Mouse (Mus musculus): ENCODE results near the gene Utrn. TPM values are rescaled to one million over a fixed set of nuclear protein-coding genes. Genes with fewer than 3 reads are reported as not detected.

The Utrn gene
- polyA plus RNA-seq, 1 experiment from 2014 or later = 25.7 TPM

DNA sequence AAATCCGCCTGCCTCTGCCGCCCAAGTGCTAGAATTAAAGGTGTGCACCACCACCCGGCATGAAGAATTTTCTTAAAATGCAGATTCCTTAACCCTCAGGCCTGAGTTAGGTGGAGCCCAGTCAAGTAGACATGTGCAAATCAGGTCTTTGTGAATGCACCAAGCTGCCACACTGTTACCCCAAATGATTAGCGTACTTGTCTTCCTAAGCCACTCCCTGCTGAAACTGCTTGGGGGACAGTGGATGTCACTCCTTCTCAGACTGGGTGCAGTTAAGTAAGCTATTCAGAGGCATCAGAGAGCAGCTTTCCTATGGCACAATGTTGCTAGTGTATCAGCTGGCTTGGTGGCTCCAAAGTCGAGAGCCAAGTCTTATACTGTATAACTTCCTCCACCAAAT is 83.9 kb downstream of the Utrn start:
- ATAC-seq = no peak
- Histone ChIP-seq H3K27ac (ENCODE audit: low read depth, low read length) (no peak overlapping the region), H3K4me1 (ENCODE audit: control insufficient read depth, insufficient read depth, low read depth, low read length) (no peaks in the 10 kb centered on the region), H3K4me3 (ENCODE audit: low read length) (no peak overlapping the region), H3K36me3 (ENCODE audit: control insufficient read depth, insufficient read depth, low read length) (no peaks in the 10 kb centered on the region), H3K27me3 (replicated peaks; ENCODE audit: control insufficient read depth, insufficient read depth, low read length) (no peaks in the 10 kb centered on the region), H3K9me3 (ENCODE audit: control insufficient read depth, low read length) (no peaks in the 10 kb centered on the region), H3K9ac (ENCODE audit: low read depth, low read length) (no peak overlapping the region), H3K4me2 (ENCODE audit: low read length) (no peak overlapping the region)
- 94% methylated on average over 5 of the region's 5 CpGs for WGBS

- H3K9me3 ChIP-seq (ENCODE audit: control insufficient read depth, low read length) = no peaks in the 10 kb centered on the region
- H3K4me3 ChIP-seq (ENCODE audit: low read length) = no peak overlapping the region
- H3K9ac ChIP-seq (ENCODE audit: low read depth, low read length) = no peak overlapping the region
- no peak overlapping the region for H3K27ac ChIP-seq (ENCODE audit: low read depth, low read length)
- no peak for ATAC-seq
- WGBS = 86% methylated on average over 4 of the region's 4 CpGs
- no peaks in the 10 kb centered on the region for H3K4me1 ChIP-seq (ENCODE audit: control insufficient read depth, insufficient read depth, low read depth, low read length)
- H3K27me3 ChIP-seq (replicated peaks; ENCODE audit: control insufficient read depth, insufficient read depth, low read length) = no peaks in the 10 kb centered on the region
- no peaks in the 10 kb centered on the region for H3K36me3 ChIP-seq (ENCODE audit: control insufficient read depth, insufficient read depth, low read length)
- no peak overlapping the region for H3K4me2 ChIP-seq (ENCODE audit: low read length)
These were observed 87.7 kb downstream of the Utrn start for GRCm38 (mm10) chr10:12781381-12781907.

GRCm38 (mm10) chr10:12773178-12773577 is 96.0 kb downstream of the Utrn start:
- H3K9ac ChIP-seq (ENCODE audit: low read depth, low read length) = no peak overlapping the region
- no peak overlapping the region for H3K4me3 ChIP-seq (ENCODE audit: low read length)
- H3K27ac ChIP-seq (ENCODE audit: low read depth, low read length) = no peak overlapping the region
- no peaks in the 10 kb centered on the region for H3K27me3 ChIP-seq (replicated peaks; ENCODE audit: control insufficient read depth, insufficient read depth, low read length)
- no peak for ATAC-seq
- WGBS = 38% methylated on average over 6 of the region's 6 CpGs
- H3K4me1 ChIP-seq (ENCODE audit: control insufficient read depth, insufficient read depth, low read depth, low read length) = no peaks in the 10 kb centered on the region
- H3K4me2 ChIP-seq (ENCODE audit: low read length) = no peak overlapping the region
- no peaks in the 10 kb centered on the region for H3K9me3 ChIP-seq (ENCODE audit: control insufficient read depth, low read length)
- no peaks in the 10 kb centered on the region for H3K36me3 ChIP-seq (ENCODE audit: control insufficient read depth, insufficient read depth, low read length)

GRCm38 (mm10) chr10:12771511-12771910 is 97.7 kb downstream of the Utrn start:
- no peak for ATAC-seq
- H3K9ac ChIP-seq (ENCODE audit: low read depth, low read length) = no peak overlapping the region
- no peaks in the 10 kb centered on the region for H3K36me3 ChIP-seq (ENCODE audit: control insufficient read depth, insufficient read depth, low read length)
- no peaks in the 10 kb centered on the region for H3K9me3 ChIP-seq (ENCODE audit: control insufficient read depth, low read length)
- 86% methylated on average over 2 of the region's 2 CpGs for WGBS
- H3K4me2 ChIP-seq (ENCODE audit: low read length) = no peak overlapping the region
- H3K4me1 ChIP-seq (ENCODE audit: control insufficient read depth, insufficient read depth, low read depth, low read length) = no peaks in the 10 kb centered on the region
- no peak overlapping the region for H3K4me3 ChIP-seq (ENCODE audit: low read length)
- H3K27ac ChIP-seq (ENCODE audit: low read depth, low read length) = no peak overlapping the region
- no peaks in the 10 kb centered on the region for H3K27me3 ChIP-seq (replicated peaks; ENCODE audit: control insufficient read depth, insufficient read depth, low read length)

- Histone ChIP-seq H3K4me3 (ENCODE audit: low read length) (no peak overlapping the region), H3K27ac (ENCODE audit: low read depth, low read length) (no peak overlapping the region), H3K4me1 (ENCODE audit: control insufficient read depth, insufficient read depth, low read depth, low read length) (no peaks in the 10 kb centered on the region), H3K36me3 (ENCODE audit: control insufficient read depth, insufficient read depth, low read length) (no peaks in the 10 kb centered on the region), H3K9me3 (ENCODE audit: control insufficient read depth, low read length) (no peaks in the 10 kb centered on the region), H3K4me2 (ENCODE audit: low read length) (no peak overlapping the region), H3K9ac (ENCODE audit: low read depth, low read length) (no peak overlapping the region), H3K27me3 (replicated peaks; ENCODE audit: control insufficient read depth, insufficient read depth, low read length) (no peaks in the 10 kb centered on the region)
- no peak for ATAC-seq
- WGBS = 37% methylated on average over 3 of the region's 3 CpGs
These were observed 106.5 kb downstream of the Utrn start for GRCm38 (mm10) chr10:12762668-12763067.

DNA sequence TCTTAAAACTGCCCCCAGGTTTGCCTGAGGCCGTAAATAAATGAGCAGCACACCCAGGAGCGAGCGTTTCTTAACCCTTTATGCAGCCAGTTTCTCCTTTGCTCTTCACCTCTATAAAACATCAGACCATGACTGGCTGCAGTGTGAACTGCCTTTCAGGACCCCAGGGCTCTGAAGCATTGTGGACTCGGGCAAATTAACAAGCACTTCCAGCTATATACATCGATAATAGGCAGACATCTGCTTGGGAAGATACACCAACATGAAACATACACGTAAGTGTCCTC is 110.5 kb downstream of the Utrn start:
- H3K9ac ChIP-seq (ENCODE audit: low read depth, low read length) = no peak overlapping the region
- no peak for ATAC-seq
- no peaks in the 10 kb centered on the region for H3K36me3 ChIP-seq (ENCODE audit: control insufficient read depth, insufficient read depth, low read length)
- no peak overlapping the region for H3K27ac ChIP-seq (ENCODE audit: low read depth, low read length)
- no peak overlapping the region for H3K4me2 ChIP-seq (ENCODE audit: low read length)
- H3K4me3 ChIP-seq (ENCODE audit: low read length) = no peak overlapping the region
- H3K27me3 ChIP-seq (replicated peaks; ENCODE audit: control insufficient read depth, insufficient read depth, low read length) = no peaks in the 10 kb centered on the region
- H3K4me1 ChIP-seq (ENCODE audit: control insufficient read depth, insufficient read depth, low read depth, low read length) = no peaks in the 10 kb centered on the region
- H3K9me3 ChIP-seq (ENCODE audit: control insufficient read depth, low read length) = no peaks in the 10 kb centered on the region
- WGBS = 58% methylated on average over 6 of the region's 6 CpGs

GRCm38 (mm10) chr10:12757943-12758701 is 111.0 kb downstream of the Utrn start:
- Histone ChIP-seq H3K27me3 (replicated peaks; ENCODE audit: control insufficient read depth, insufficient read depth, low read length) (no peaks in the 10 kb centered on the region), H3K27ac (ENCODE audit: low read depth, low read length) (no peak overlapping the region), H3K9ac (ENCODE audit: low read depth, low read length) (no peak overlapping the region), H3K4me2 (ENCODE audit: low read length) (no peak overlapping the region; the same call in 1 of the 2 replicates), H3K4me1 (ENCODE audit: control insufficient read depth, insufficient read depth, low read depth, low read length) (no peaks in the 10 kb centered on the region), H3K9me3 (ENCODE audit: control insufficient read depth, low read length) (no peaks in the 10 kb centered on the region), H3K4me3 (ENCODE audit: low read length) (no peak overlapping the region), H3K36me3 (ENCODE audit: control insufficient read depth, insufficient read depth, low read length) (no peaks in the 10 kb centered on the region)
- 34% methylated on average over 5 of the region's 5 CpGs for WGBS
- ATAC-seq = peak; percentile 70; the same call in 1 of the 2 replicates

DNA sequence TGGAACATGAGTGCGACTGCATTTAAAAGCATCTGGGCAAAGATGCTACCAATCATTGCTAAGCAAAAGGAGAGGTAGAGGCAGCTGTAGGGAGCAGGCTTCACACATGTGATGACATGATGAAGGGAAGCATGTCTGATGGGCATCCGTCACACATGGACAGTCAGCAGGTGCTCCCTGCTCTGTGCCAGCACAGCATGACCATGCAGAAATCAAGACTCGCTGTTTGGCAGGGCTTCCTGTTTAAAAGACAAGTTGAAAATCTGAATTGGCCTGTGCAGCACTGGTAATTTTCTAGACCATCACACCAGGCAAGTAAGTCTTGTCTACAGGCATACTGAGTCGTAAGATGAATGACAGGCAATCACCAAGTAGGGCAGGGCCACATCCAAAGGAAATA is 112.5 kb downstream of the Utrn start:
- ATAC-seq = 0 out of 2 replicates have a peak, but pooled peaks have one; percentile 54
- Histone ChIP-seq H3K4me3 (ENCODE audit: low read length) (no peak overlapping the region), H3K4me1 (ENCODE audit: control insufficient read depth, insufficient read depth, low read depth, low read length) (no peaks in the 10 kb centered on the region), H3K9me3 (ENCODE audit: control insufficient read depth, low read length) (no peaks in the 10 kb centered on the region), H3K9ac (ENCODE audit: low read depth, low read length) (no peak overlapping the region), H3K27me3 (replicated peaks; ENCODE audit: control insufficient read depth, insufficient read depth, low read length) (no peaks in the 10 kb centered on the region), H3K27ac (ENCODE audit: low read depth, low read length) (no peak overlapping the region), H3K36me3 (ENCODE audit: control insufficient read depth, insufficient read depth, low read length) (no peaks in the 10 kb centered on the region), H3K4me2 (ENCODE audit: low read length) (no peak overlapping the region)
- WGBS = 72% methylated on average over 4 of the region's 4 CpGs

- H3K27me3 ChIP-seq (replicated peaks; ENCODE audit: control insufficient read depth, insufficient read depth, low read length) = no peaks in the 10 kb centered on the region
- no peak for ATAC-seq
- no peak overlapping the region for H3K4me2 ChIP-seq (ENCODE audit: low read length)
- no peak overlapping the region for H3K27ac ChIP-seq (ENCODE audit: low read depth, low read length)
- H3K36me3 ChIP-seq (ENCODE audit: control insufficient read depth, insufficient read depth, low read length) = no peaks in the 10 kb centered on the region
- H3K9me3 ChIP-seq (ENCODE audit: control insufficient read depth, low read length) = no peaks in the 10 kb centered on the region
- H3K9ac ChIP-seq (ENCODE audit: low read depth, low read length) = no peak overlapping the region
- H3K4me1 ChIP-seq (ENCODE audit: control insufficient read depth, insufficient read depth, low read depth, low read length) = no peaks in the 10 kb centered on the region
- no peak overlapping the region for H3K4me3 ChIP-seq (ENCODE audit: low read length)
- 93% methylated on average over 2 of the region's 2 CpGs for WGBS
These were observed 114.3 kb downstream of the Utrn start for GRCm38 (mm10) chr10:12754911-12755310.
